Mouse (Mus musculus) lung, postnatal 0 days (tissue): ENCODE measurements around the gene Sorbs1.

Experiments used
- CTCF ChIP-seq: IDR thresholded peaks from 2 replicates; pipeline ENCODE4 v1.5.1; 2016; ENCODE audit warnings: antibody characterized with exemption, mild to moderate bottlenecking
- EP300 ChIP-seq: IDR thresholded peaks from 2 replicates; pipeline ENCODE4 v1.6.1; 2016; ENCODE audit warnings: antibody characterized with exemption, mild to moderate bottlenecking, control low read depth

DNA sequence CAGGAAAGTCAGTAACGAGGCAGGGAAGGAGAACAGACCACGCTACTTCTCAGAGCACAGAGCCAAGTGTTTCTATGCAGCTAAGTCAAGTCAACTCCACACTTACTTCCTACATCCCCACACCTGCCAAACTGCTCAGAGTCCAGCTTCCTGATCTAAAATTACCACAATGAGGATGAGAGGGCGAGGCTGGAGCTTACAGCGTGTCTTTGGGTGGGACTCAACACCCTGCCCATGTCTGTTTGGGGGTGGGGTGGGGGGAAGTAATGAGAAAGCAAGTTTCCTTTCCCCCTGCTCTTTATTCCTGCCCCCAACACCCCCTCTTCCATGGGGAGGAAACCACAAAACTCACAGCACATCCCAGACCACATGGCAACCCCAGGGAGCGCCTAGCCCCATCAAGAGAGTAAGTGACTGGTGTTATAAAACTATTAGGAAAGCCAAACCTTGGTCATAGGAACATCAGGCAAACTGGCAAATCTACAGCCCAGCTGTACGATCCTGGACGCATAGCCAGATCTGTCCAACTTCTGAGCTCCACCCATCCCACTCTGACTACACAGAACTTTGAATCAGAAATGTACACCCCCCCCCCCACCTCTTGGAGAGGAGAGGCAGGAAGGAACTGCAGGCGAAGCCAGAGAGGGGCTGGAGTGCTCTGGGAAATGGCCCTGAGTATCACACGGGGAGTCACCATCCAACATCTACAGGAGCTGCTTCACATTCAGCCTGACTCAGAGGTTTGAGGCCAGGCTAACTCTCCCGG is 118.8 kb downstream of the Sorbs1 start:
- TF ChIP-seq EP300 (no peak), CTCF (no peak)
